Mouse (Mus musculus): Measurements from ENCODE around the gene Rbms3. TPM values are rescaled to one million over a fixed set of nuclear protein-coding genes. Genes with fewer than 3 reads are reported as not detected.

The Rbms3 gene
- polyA plus RNA-seq, 1 experiment from 2014 or later, result 68.6 TPM

DNA sequence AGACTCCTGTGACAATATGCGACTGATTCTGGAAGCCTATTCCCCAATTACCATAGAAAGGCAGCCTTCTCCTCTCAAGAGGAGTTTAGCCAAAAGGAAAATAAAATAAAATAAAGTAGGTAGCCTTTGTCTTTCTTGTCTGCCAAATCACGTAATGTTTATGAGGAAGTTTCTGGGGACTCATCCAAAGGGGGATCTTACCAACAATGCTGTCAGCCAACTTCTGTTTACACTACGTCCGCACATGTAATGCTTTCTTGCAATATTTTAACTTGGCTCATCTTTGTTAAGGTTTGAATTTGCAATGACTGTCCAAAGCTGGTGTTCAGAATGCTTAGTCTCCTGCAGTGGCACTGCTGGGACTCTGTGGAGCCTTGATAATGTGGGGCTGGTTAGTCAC lies 1086.9 kb downstream of the Rbms3 start:
- Histone ChIP-seq H3K9ac (ENCODE audit: low read length) (no peak overlapping the region), H3K4me1 (replicated peaks; ENCODE audit: control insufficient read depth, insufficient read depth, low read length) (no peaks in the 10 kb centered on the region), H3K4me2 (ENCODE audit: low read length) (no peak overlapping the region), H3K27me3 (replicated peaks; ENCODE audit: control insufficient read depth, insufficient read depth, low read length) (no peaks in the 10 kb centered on the region), H3K9me3 (ENCODE audit: control insufficient read depth, low read length) (0 out of 2 replicates have a peak, but pooled peaks cover 2% of the 10 kb centered on the region), H3K36me3 (ENCODE audit: control insufficient read depth, insufficient read depth, low read length) (no peaks in the 10 kb centered on the region), H3K4me3 (ENCODE audit: low read depth, low read length) (no peak overlapping the region), H3K27ac (ENCODE audit: low read depth) (no peak overlapping the region)
- ATAC-seq (replicated peaks; ENCODE audit: low FRiP score, low TSS enrichment, low read depth) (no peak), DNase-seq (ENCODE audit: low spot score) (no peak)
- 79% methylated on average over 4 of the region's 4 CpGs for WGBS

DNA sequence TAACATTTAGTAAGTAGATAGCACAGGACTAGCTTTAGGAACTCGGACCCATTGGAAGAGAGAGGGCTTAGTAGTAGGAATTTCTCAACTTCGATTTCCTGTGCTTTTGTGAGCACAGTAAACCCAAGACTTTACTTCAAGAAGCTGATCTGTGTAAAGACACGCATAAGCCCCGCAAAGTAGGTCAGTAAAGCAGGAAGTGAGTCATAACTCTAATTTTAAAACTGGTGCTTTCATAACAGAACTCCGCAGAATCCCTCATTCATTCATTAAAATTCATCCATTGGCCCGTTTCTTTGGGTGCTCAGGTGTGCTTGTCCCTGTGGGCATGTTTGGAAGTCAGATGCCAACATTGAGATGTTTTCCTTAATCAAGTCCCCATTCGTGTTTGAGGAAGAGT lies 1087.7 kb downstream of the Rbms3 start:
- DNase-seq (ENCODE audit: low spot score) (no peak), ATAC-seq (replicated peaks; ENCODE audit: low FRiP score, low TSS enrichment, low read depth) (no peak)
- Histone ChIP-seq H3K27me3 (replicated peaks; ENCODE audit: control insufficient read depth, insufficient read depth, low read length) (no peaks in the 10 kb centered on the region), H3K9me3 (ENCODE audit: control insufficient read depth, low read length) (0 out of 2 replicates have a peak, but pooled peaks cover 2% of the 10 kb centered on the region), H3K4me2 (ENCODE audit: low read length) (no peak overlapping the region), H3K4me1 (replicated peaks; ENCODE audit: control insufficient read depth, insufficient read depth, low read length) (no peaks in the 10 kb centered on the region), H3K36me3 (ENCODE audit: control insufficient read depth, insufficient read depth, low read length) (no peaks in the 10 kb centered on the region), H3K4me3 (ENCODE audit: low read depth, low read length) (no peak overlapping the region), H3K27ac (ENCODE audit: low read depth) (no peak overlapping the region), H3K9ac (ENCODE audit: low read length) (no peak overlapping the region)
- 81% methylated on average over 7 of the region's 7 CpGs for WGBS

DNA sequence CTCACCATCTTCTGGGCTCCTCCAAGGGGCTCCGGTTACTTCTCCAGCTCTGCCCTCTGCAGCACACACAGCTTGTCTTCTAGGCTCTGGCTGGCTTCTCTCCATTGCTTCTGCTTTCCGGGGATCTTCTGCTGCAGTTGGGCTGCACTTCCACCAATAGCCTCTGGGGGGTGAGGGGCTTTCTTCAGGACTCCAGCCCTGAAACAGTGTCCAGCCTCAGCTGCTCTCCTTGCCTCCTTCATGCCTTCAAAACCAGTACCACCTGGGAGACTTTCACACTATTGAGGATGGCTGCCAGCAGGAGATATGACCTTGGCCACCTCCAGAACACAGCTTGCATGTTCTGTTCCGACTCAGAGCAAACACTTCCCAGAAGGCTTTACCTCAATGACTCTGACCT lies 1094.0 kb downstream of the Rbms3 start:
- no peak overlapping the region for H3K4me2 ChIP-seq (ENCODE audit: low read length)
- H3K36me3 ChIP-seq (ENCODE audit: control insufficient read depth, insufficient read depth, low read length), result no peaks in the 10 kb centered on the region
- H3K4me1 ChIP-seq (replicated peaks; ENCODE audit: control insufficient read depth, insufficient read depth, low read length), result no peaks in the 10 kb centered on the region
- ATAC-seq (replicated peaks; ENCODE audit: low FRiP score, low TSS enrichment, low read depth), result no peak
- H3K4me3 ChIP-seq (ENCODE audit: low read depth, low read length), result no peak overlapping the region
- H3K27ac ChIP-seq (ENCODE audit: low read depth), result no peak overlapping the region
- H3K27me3 ChIP-seq (replicated peaks; ENCODE audit: control insufficient read depth, insufficient read depth, low read length), result no peaks in the 10 kb centered on the region
- H3K9ac ChIP-seq (ENCODE audit: low read length), result no peak overlapping the region
- 74% methylated on average over 3 of the region's 3 CpGs for WGBS
- DNase-seq (ENCODE audit: low spot score), result no peak
- no peaks in the 10 kb centered on the region for H3K9me3 ChIP-seq (ENCODE audit: control insufficient read depth, low read length)

DNA sequence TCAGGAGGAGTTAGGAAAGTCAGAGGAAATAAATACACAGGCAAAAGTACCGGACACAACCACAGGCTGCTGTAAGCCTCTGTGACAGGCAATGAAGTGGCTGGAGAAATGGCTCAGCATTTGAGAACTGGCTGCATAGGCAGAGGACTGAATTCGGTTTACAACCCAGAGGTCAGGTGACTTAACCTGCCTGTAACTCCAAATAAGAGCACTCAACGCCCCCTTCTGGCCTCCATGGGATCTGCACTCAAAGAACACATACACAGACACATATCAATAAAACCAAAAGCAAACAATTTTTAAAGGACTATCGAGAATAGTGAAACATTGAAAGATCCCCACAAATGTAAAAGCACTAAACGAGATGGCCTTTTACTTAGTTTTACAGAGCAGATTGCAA lies 1096.3 kb downstream of the Rbms3 start:
- Histone ChIP-seq H3K4me1 (replicated peaks; ENCODE audit: control insufficient read depth, insufficient read depth, low read length) (no peaks in the 10 kb centered on the region), H3K36me3 (ENCODE audit: control insufficient read depth, insufficient read depth, low read length) (no peaks in the 10 kb centered on the region), H3K9me3 (ENCODE audit: control insufficient read depth, low read length) (no peaks in the 10 kb centered on the region), H3K9ac (ENCODE audit: low read length) (no peak overlapping the region), H3K4me2 (ENCODE audit: low read length) (no peak overlapping the region), H3K4me3 (ENCODE audit: low read depth, low read length) (no peak overlapping the region), H3K27me3 (replicated peaks; ENCODE audit: control insufficient read depth, insufficient read depth, low read length) (no peaks in the 10 kb centered on the region), H3K27ac (ENCODE audit: low read depth) (no peak overlapping the region)
- 78% methylated on average over 5 of the region's 5 CpGs for WGBS
- ATAC-seq (replicated peaks; ENCODE audit: low FRiP score, low TSS enrichment, low read depth) (no peak), DNase-seq (ENCODE audit: low spot score) (no peak)

DNA sequence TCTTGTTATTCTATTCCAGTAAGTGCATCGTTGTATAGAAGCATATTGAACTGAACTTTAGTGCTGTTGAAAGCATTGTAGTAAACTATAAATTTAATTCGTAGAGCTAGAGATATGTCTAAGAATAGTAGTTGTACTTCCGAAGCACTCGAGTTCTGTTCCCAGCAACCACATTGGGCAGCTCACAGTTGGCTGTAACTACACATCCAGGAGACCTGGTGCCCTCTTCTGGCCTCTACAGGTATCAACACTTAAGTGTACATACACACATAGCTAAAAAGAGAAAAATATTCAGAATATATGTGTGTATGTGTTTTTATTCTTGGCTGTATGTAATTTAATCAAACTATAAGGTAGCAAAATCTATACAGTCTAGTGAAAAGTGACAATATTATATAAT lies 1098.6 kb downstream of the Rbms3 start:
- no peaks in the 10 kb centered on the region for H3K9me3 ChIP-seq (ENCODE audit: control insufficient read depth, low read length)
- H3K27ac ChIP-seq (ENCODE audit: low read depth), result no peak overlapping the region
- H3K4me2 ChIP-seq (ENCODE audit: low read length), result no peak overlapping the region
- DNase-seq (ENCODE audit: low spot score) (no peak), ATAC-seq (replicated peaks; ENCODE audit: low FRiP score, low TSS enrichment, low read depth) (no peak)
- no peaks in the 10 kb centered on the region for H3K4me1 ChIP-seq (replicated peaks; ENCODE audit: control insufficient read depth, insufficient read depth, low read length)
- WGBS, result 93% methylated on average over 4 of the region's 4 CpGs
- H3K27me3 ChIP-seq (replicated peaks; ENCODE audit: control insufficient read depth, insufficient read depth, low read length), result no peaks in the 10 kb centered on the region
- no peak overlapping the region for H3K4me3 ChIP-seq (ENCODE audit: low read depth, low read length)
- no peaks in the 10 kb centered on the region for H3K36me3 ChIP-seq (ENCODE audit: control insufficient read depth, insufficient read depth, low read length)
- no peak overlapping the region for H3K9ac ChIP-seq (ENCODE audit: low read length)

DNA sequence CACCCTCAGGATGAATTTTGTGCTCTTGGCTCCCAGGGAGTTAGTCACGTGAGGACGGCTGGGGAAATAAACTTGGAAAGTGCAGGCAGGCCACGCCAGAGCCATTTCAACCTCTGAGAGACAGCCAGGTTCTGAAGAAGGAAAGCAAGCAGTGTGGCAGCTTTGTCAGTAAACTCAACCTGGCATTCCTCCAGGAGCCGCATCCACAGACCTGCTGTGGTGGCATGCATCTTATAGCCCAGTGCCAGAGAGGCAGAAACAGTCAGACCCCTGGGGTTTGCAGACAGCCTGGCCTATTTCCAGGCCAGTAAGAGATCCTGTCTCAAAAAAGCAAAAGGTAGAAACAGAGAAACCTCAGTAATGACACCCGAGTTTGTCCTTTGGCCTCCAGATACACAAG lies 1105.3 kb downstream of the Rbms3 start:
- no peak for DNase-seq (ENCODE audit: low spot score)

More for the DNA sequence above, 1105.3 kb downstream of the Rbms3 start:
- Histone ChIP-seq H3K27me3 (replicated peaks; ENCODE audit: control insufficient read depth, insufficient read depth, low read length) (no peaks in the 10 kb centered on the region), H3K27ac (ENCODE audit: low read depth) (no peak overlapping the region), H3K9ac (ENCODE audit: low read length) (no peak overlapping the region), H3K4me1 (replicated peaks; ENCODE audit: control insufficient read depth, insufficient read depth, low read length) (no peaks in the 10 kb centered on the region), H3K4me2 (ENCODE audit: low read length) (no peak overlapping the region), H3K4me3 (ENCODE audit: low read depth, low read length) (no peak overlapping the region), H3K36me3 (ENCODE audit: control insufficient read depth, insufficient read depth, low read length) (no peaks in the 10 kb centered on the region), H3K9me3 (ENCODE audit: control insufficient read depth, low read length) (no peaks in the 10 kb centered on the region)
- 76% methylated on average over 5 of the region's 5 CpGs for WGBS
- no peak for ATAC-seq (replicated peaks; ENCODE audit: low FRiP score, low TSS enrichment, low read depth)

Data from intestine, embryonic 14.5 days (tissue).